Mouse (Mus musculus) thymus, postnatal 14 days (tissue): Measurements from ENCODE around the gene Ccdc61.
A peak's percentile ranks its signal among the peaks of the same experiment; 100 is the strongest.

Experiments
- DNase-seq: peaks from one replicate; pipeline ENCODE4 v3.0.0; 2021

Gene Ccdc61

DNA sequence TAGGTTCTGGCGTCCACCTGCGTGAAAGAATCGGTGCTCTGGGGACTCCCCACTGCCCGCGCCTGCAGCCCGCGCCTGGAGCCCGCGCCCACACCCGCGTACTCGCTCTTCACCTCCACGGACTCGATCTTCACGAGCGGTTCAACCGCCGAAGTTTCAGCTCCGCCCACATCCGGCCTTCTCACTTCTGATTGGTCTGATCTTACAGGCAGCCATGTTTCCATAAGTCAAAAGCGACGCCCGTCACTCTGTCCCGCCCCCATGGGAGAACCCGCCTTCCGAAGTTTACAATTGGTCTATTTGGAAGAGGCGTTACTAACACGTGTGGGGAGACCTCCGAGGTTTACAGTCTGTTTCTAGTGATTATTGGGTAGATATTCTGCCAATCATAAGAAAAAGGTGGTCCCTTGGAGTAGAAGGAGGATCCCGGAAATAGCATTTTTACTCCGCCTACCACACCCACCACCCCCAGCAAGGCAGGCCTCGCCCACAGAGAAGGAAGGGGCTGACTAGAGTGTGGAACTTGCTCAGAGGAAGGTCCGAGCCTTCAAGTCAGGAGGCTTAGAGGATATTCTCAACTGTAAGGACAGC lies at the start of gene Ccdc61:
TSS of gene Ccdc61 (minus strand) at position 175 of the 591 bp plus-strand sequence.
- peak; percentile 97 for DNase-seq

DNA sequence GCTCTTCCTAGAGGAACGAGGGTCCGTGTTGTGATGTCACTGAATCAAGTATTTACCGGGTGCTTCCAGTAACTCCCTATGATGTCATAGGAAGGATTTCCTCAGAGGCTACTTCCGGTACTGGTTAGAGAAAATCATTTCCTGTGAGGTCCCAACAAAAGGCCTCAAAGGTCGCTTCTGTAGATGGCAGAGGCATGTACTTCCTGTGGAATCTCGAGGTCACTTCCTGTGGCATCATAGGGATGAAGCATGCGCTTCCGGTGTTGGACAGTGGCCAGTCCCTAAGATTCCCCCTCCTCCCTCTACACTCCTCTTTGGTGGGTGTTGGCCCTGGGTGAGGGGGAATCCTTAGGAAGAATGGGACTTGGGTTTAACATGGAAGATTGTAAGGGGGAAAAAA lies 49.2 kb upstream of the Ccdc61 start:
- DNase-seq: no peak

DNA sequence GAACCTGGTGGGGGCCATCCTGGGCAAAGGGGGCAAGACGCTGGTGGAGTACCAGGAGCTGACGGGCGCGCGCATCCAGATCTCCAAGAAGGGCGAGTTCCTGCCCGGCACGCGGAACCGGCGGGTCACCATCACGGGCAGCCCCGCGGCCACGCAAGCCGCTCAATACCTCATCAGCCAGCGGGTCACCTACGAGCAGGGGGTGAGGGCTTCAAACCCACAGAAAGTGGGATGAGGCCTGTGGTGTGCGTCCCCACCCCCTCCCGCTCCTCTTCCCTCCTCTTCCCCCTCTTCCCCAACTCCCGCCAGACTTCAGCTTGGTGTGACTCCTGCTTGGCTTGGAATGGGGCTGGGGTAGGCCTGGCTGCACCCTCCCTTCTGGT lies 48.2 kb upstream of the Ccdc61 start:
- no peak for DNase-seq

DNA sequence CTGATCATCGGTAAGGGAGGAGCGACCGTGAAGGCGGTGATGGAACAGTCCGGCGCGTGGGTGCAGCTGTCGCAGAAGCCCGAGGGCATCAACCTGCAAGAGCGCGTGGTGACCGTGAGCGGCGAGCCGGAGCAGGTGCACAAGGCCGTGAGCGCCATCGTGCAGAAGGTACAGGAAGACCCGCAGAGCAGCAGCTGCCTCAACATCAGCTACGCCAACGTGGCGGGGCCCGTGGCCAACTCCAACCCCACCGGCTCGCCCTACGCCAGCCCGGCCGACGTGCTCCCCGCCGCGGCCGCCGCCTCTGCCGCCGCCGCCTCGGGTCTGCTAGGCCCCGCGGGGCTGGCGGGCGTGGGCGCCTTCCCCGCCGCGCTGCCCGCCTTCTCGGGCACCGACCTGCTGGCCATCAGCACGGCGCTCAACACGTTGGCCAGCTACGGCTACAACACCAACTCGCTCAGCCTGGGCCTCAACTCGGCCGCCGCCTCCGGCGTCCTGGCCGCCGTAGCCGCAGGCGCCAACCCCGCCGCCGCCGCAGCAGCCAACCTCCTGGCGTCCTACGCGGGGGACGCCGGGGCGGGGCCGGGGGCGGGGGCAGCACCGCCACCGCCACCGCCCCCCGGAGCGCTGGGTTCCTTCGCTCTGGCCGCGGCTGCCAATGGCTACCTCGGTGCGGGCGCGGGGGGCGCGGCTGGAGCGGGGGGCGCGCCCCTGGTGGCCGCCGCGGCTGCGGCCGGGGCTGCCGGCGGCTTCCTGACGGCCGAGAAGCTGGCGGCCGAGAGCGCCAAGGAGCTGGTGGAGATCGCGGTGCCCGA lies 47.6 kb upstream of the Ccdc61 start:
- DNase-seq: peak; percentile 8

DNA sequence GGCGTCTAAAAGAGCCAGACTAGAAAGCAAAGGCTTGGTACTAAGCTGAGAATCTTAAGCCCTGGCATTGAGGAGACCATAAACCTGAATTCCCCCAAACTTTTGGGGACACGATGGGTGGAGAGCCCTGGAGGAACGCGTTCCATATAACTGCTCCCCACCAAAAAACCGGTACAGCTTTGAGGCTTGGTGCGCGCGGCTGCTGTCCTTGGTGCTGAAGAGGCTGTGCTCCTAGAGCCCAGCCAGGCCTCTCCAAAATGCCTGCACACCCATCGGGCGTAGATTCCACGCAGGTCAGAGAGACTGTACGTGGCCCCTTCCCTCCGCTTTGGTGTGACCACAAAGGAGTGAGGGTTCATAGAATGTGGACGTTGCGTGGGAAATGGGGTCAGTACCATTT lies 41.2 kb upstream of the Ccdc61 start:
- DNase-seq: peak; percentile 34

DNA sequence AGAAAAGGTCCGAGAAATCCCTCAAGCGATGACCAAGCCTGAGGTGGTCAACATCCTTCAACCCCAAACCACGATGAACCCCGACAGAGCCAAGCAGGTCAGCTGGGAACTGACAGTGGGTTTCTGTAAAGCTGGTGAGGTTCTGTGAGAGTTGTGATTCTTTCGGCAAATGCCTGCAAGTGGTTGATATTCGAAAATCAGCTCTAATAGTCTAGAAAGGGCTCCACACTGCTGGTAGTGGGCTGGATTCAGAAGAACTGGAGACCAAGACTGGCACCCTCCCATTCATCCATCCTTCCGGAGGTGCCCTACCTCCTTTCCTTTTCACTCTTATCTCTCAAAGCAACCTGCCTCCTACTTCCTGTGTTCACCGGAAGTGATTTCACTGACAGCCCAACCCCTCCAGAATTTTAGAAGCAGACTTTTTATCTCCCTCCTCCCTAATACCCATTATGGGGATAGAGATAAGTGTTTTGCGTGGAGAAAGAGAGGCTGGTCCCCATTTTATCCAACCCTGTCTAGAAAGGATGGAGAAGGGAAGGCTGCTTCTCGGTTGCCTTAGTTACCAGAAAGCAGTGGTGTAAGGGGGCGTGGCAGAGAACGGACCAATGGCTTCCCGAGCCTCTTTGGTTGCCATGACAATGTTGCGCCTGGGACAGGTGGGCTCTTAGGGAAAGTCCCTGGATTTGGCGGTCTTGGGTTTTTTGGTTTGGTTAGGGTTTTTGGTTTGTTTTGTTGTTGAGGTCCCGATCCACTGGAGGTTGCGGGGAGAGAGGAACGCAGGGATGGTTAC lies 40.5 kb upstream of the Ccdc61 start:
- DNase-seq: no peak

DNA sequence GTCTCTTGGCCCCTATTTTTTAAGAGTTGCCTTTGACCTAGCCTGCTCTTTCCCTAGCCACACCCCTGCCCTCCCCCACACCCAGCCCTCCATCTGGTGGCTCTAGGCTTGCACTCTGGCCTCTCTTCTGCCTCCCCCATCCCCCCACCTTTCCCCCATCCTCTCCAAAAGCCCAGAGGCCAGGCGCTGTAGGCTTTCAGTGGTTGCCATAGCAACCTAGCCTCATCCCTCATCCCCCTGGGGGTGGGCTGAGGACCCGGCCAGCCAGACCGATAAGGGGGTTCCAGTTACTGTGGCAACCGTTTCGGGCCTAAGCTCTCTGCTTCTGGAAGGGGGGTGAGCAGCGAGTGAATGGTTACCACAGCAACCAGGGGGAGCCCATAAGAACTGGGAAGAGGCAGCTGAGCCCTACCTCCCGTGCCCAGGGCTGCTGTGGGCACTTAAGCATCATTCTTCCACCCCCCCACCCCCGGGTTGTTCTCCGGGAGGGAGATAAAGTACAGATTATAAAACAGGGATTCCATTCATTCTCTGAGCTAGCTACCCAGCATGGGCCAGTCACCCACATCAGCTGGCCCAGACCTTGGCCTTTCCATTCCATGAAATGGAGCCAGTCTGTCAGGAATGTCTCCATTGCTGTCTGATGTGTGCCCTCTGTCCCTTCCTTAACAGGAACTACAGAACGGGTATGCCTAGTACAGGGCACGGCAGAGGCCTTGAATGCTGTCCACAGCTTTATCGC lies 39.7 kb upstream of the Ccdc61 start:
- DNase-seq: no peak

DNA sequence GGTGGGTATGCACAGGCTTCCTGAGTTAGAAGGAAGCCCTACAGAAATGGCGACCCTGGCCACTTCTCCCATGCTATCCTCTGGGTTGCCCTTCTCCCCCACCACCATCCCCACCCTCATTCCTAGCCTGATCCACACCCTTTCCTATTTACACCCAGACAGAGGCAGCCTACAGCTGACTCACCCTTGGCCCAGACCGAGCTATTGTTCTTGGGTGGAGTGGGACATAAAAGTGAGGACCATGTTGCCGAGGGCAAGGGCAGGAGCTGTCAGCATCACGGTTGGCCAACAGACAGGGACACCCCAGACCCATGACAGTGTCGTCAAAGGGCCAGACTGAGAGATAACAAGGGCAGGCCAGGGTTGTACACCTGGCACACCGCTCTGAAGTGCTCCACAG lies 37.9 kb upstream of the Ccdc61 start:
- DNase-seq: no peak

DNA sequence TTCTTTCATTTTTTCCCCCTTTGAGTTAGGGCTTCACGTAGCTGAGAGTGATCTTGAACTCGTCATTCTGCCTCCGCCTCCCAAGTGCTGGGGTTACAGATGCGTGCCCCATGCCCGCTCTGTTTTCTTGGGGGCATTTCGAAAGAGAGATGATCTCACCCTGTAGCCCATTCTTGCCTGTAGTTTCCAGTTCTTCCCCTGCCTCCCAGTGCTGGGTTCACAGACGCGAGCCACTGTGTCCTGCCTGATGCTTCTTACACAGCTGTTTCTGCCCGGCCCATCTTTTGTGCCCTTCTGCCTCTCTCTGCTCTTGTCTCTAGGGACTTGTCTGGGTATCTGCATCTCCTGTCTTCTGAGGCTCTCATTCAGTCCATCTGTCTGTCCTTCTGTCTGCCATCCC lies 32.6 kb upstream of the Ccdc61 start:
- no peak for DNase-seq

DNA sequence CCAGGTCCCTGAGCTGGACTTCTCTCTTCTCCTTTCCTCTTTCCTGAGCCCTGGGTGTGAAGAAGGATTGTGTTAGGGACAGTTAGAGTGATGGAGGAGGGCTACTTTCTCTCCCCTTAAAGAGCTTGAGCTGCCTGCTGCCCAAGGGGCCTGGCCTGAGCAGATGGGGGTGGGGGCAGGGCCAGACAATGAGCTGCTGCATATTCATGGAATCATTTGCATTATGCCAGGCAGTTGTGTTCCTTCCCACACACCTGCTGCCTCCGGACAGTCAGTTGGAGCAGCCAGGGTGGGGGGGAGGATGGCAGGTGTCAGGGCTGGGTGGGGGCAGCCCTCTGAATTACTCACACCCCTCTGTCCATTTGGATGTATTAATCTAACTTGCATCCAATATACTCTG lies 32.2 kb upstream of the Ccdc61 start:
- DNase-seq: no peak

DNA sequence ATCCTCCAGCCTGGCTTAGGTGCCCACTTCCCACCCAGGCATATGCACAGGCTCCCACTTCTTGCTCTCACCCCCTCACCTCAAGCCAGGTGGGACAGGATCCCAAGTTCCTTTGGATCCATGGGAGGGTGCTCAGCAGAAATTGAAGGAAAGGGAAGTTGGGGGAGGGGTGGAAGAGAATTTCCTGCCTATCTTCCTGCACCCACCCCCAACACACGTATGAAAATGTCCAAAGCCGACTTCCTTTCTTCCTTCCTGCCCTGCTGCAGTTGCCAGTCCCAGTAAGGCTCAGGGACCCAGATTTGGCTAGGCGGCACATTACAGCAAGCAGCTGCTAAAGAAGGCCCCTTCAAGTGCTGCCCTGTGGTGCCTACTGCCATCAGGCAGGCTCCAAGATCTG lies 17.5 kb upstream of the Ccdc61 start:
- DNase-seq: no peak

DNA sequence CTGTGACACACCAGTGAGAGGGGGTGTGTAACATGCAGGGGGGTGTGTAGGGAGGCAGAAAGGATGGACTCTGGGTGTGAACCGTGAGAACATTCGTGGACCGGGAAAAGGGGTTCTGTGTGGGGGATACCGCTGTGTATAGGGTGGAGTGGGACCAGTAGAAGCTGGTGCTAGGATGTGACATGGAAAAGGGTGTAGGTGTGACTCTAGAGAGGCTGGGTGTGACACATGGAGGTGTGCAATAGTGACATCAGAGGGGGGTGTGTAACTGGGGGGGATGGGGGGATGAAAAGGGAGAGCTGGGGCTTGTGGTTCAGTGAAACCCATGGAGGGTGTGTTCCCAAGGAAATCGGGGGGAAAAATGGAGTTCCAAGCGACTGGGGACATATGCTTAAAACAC lies 16.7 kb upstream of the Ccdc61 start:
- no peak for DNase-seq

DNA sequence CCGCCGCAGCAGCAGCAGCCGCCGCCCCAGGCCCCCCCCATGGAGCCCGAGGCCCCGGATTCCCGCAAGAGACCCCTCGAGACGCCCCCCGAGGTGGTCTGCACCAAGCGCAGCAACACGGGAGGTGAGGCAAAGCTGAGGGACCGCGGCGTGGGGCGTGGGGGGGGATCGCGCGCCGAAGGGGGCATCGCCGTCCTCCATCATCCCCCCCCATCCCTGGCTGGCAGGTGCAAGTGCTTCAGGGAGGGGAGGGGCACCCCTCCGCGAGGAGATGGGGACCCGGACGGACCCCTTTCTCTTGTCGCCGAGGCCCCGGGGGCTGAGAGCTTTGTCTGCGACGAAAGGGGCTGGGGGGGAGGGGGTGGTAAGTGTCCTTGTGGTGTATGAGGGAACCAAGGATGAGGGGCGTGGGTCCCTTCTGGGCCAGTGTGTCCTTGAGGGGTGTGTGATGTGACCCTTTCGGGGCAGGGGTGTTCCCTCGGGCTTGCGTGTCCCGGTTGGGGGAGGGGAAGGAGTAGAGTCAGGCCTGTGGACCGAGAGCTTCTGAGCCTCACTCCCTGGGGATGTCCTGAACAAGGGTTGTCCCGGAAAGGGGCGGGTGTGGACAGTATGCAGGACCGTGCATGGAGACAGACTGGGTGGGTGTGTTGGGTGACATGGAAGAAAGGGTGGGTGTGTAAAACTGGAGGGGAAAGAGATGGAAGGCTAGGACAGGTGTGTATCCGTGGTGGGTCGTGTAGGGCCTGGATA lies 16.0 kb upstream of the Ccdc61 start:
- DNase-seq: peak; percentile 13

DNA sequence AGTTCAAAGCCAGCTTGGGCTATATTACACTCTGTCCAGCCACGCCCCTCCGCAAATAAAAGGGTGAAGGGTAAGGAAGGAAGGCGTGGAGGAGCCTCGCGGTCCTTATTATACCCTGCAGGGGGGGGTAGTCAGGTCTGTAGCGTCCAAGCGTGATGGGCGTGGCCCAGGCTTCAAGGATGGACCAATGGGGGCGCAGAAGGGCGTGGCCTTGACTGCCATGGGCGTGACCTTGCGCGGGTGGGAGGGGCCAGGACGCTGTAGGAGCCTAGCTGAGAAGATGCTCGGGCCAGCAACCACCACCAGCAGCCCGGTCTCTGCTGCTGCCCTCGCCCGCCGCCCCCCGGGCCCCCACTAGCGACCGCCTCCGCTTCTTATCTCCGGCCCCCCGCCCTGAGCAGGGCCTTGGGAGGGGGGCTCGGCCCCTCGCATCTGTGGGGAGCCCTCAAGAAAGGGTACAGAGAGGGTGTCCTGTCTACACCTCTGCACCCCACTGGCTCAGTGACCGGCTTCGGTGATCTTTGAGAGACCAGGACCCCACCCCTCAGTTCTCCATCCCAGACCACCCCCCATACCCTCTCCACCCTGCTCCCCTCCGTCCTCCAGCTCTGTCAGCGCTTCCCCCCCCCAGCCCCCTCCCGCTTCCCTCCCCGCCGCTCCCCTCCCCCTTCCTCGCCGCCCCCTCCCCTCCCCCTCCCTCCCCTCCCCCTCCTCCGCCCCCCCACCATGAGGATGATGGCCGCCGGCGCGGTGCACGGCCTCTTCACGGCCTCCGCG lies 15.1 kb upstream of the Ccdc61 start, which contains the start of gene Nova2:
TSS of gene Nova2 (plus strand) at position 727 of the 777 bp plus-strand sequence.
- DNase-seq: peak; percentile 57

DNA sequence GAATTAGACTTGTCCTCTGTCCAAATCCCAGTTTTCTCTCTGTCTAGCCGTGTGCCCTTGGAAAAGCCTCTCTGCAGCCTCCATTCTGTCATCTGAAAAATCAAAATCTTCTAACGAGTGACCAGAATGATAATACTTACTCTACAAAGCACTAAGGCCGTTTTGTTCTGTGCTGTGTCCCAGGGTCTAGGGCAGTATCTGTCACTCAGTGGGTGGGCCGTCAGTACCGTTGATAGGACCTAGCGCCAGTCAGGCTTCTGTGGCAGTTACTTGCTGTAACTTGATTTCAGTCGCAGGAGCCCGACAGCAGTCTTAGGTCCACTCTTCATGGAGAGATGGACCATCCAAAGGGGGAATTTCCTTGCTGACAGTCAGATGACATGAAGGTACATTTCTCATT lies 14.1 kb upstream of the Ccdc61 start:
- no peak for DNase-seq

DNA sequence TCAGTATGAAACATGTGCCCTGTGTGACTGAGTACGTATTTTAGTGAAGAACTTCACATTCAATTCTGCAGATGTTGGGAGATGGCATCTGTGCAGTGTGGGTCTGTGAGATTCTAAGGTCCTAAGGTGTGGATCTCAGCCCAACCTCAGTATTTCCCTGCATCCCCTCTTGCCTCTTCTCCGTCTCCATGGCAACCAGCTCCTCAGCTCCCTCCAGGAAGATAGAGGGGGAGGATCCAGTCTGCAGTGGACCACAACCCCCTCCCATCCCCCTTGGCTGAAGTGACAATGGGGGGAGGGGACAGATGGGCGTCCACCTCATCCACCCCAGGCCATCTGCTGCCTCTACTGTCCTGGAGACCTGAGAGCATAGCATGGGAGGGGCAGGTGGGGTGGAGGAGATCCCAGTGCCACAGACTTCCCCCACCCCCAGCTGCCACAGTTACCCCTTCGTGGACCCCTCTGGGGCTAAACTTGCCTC lies 13.5 kb upstream of the Ccdc61 start:
- DNase-seq: no peak

DNA sequence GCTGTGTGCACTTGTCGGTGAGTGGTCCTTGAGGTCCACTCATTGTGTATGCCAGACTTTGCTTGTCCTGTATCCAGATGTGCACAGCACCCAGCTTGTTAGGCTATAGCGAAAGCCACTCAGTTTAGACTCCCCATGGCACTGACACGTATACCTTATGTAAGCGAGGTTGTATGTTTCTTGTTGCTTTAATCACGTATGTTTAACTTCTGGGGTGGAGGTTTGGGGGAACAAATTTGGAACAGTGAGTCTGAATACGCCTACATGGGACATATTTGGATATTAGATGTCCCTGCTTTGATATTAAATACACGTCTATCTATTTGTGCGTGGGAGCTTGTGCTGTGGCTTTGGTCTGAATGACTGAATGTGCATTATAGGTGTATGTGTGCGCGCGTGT lies 13.1 kb upstream of the Ccdc61 start:
- DNase-seq: no peak

DNA sequence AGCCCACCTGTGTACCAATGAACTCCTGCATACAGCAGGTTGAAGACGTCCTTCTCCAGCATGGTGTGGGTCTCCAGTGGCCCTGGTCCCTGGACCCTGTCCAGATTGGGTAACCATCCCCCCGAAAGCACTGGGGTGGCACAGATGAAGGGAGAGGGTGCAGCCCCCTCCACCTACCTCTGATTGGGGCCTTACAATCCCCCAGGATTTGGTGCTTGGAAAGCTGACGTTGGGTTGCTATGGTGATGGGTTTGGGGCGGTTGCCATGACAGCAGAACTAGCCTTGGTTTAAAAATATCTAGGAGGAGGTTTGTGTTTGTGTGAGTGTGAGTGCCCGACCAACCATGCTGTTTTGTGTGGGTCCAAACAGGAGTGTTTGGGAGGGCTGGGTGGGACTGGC lies 12.6 kb upstream of the Ccdc61 start:
- no peak for DNase-seq

DNA sequence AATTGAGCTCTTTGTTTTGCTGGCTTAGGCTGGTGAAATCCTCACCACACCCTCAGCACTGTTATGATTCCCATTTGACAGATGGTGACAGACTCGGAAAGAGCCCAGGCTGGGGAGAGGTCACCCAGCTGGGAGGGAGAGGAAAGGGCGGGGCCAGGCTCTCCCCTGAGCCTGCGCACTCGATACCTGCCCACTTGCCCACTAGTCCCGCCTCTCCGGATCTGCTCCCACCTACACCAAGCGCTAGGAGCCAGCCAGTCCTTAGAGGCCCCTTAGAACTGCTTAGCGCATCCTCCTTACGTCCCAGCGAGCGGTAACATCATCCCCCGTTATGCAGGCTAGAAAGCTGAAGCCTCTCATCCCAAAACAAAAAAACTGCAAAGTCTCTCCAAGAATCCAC lies 10.9 kb upstream of the Ccdc61 start:
- DNase-seq: peak; percentile 51

DNA sequence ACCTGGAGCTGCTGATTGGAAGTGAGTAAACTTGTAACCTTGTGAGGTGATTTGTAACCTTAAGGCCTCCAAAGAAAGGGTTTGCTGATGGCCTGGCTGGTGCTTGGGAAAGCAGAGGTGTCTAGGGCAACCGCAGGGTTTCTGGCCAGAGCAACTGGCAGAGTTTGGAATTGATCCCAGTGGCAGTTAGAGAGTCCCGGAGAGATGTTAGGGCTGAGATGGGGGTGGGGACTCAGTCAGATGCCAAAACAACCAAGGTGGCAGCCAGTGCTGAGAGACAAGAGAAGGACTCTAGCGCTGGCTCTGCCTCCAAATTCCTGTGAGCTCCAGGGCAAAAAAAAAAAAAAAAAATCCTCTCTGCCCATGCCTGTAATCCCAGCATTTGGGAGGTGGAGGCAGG lies 7.7 kb upstream of the Ccdc61 start:
- no peak for DNase-seq

DNA sequence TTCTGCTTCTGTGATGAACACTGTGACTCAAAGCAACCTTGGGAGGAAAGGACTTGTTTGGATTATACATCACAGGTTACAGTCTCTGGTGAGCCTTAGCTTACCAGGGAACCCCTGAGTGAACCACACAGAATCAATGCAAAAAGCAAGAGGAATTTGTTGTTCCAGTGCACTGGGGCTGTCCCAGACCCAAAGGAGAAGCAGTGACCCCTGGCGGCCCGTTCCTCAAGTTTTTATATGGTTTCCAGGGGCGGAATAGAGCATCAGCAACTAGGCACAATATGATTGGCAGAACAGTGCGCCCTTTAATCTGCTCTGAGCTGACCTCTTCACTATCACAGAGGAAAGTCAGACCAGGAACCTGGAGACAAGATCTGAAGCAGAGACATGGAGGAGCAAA lies 6.0 kb upstream of the Ccdc61 start:
- DNase-seq: peak; percentile 19
